Mouse (Mus musculus) intestine, embryonic 15.5 days (tissue): ENCODE results near the gene Gm48552. TPM values are rescaled to one million over a fixed set of nuclear protein-coding genes. Genes with fewer than 3 reads are reported as not detected.

Experiments
- ATAC-seq: fragments of 200-750 bp; cut with Nextera tagmentation; 2 replicates; pipeline ENCODE4 v1.8.0; 2017; ENCODE audit warnings: moderate TSS enrichment, moderate library complexity
- H3K27ac ChIP-seq: fragments of 300-500 bp; sonication (generic); 2 replicates; pipeline ENCODE4 v1.5.1; 2015; ENCODE audit warnings: mild to moderate bottlenecking, inconsistent platforms
- H3K27me3 ChIP-seq: fragments of 300-500 bp; sonication (generic); replicated peaks from 2 replicates; pipeline ENCODE4 v1.6.1; 2015; ENCODE audit warnings: inconsistent platforms
- H3K36me3 ChIP-seq: fragments of 300-500 bp; sonication (generic); 2 replicates; pipeline ENCODE4 v1.6.1; 2015; ENCODE audit warnings: inconsistent platforms
- H3K4me1 ChIP-seq: fragments of 300-500 bp; sonication (generic); replicated peaks from 2 replicates; pipeline ENCODE4 v1.6.1; 2015; ENCODE audit warnings: inconsistent platforms
- H3K4me2 ChIP-seq: fragments of 300-500 bp; sonication (generic); replicated peaks from 2 replicates; pipeline ENCODE4 v1.6.1; 2015; ENCODE audit warnings: mild to moderate bottlenecking, inconsistent platforms
- H3K4me3 ChIP-seq: fragments of 300-500 bp; sonication (generic); replicated peaks from 2 replicates; pipeline ENCODE4 v1.5.1; 2015; ENCODE audit warnings: inconsistent platforms
- H3K9ac ChIP-seq: fragments of 300-500 bp; sonication (generic); 2 replicates; pipeline ENCODE4 v1.6.1; 2015; ENCODE audit warnings: inconsistent platforms
- H3K9me3 ChIP-seq: fragments of 300-500 bp; sonication (generic); 2 replicates; pipeline ENCODE4 v1.6.1; 2016; ENCODE audit warnings: inconsistent platforms
- WGBS: fragments of 180-500 bp; shearing (Covaris S2); methylation state at CpG from one replicate; pipeline ENCODE4 v1.1.7; 2015; 5-methylcytosine and 5-hydroxymethylcytosine counted together
- polyA plus RNA-seq: library from polyadenylated mRNA; unstranded; fragments of >200 nt; fragmentation: Nextera tagmentation; extraction: Ambion mirVana; gene quantifications from 2 replicates; pipeline ENCODE4 v1.2.1, GENCODE M21; 2015

The Gm48552 gene
- polyA plus RNA-seq, 1 experiment from 2014 or later = 1.4 TPM

- 81% methylated on average over 8 of the region's 8 CpGs for WGBS
- H3K9ac ChIP-seq = no peak overlapping the region
- H3K4me1 ChIP-seq = peaks cover 49% of the 10 kb centered on the region
- no peaks in the 10 kb centered on the region for H3K36me3 ChIP-seq
- no peak overlapping the region for H3K4me3 ChIP-seq
- ATAC-seq = no peak
- no peak overlapping the region for H3K27ac ChIP-seq
- H3K9me3 ChIP-seq = no peaks in the 10 kb centered on the region
- no peaks in the 10 kb centered on the region for H3K27me3 ChIP-seq
- no peak overlapping the region for H3K4me2 ChIP-seq
Measured at GRCm38 (mm10) chr10:81427804-81428506, 39.1 kb downstream of the Gm48552 start.

GRCm38 (mm10) chr10:81428507-81428870 lies 39.7 kb downstream of the Gm48552 start:
- no peak overlapping the region for H3K4me3 ChIP-seq
- H3K9ac ChIP-seq = no peak overlapping the region
- no peaks in the 10 kb centered on the region for H3K27me3 ChIP-seq
- no peak overlapping the region for H3K4me2 ChIP-seq
- H3K9me3 ChIP-seq = no peaks in the 10 kb centered on the region
- no peak for ATAC-seq
- H3K4me1 ChIP-seq = peaks cover 55% of the 10 kb centered on the region
- no peak overlapping the region for H3K27ac ChIP-seq
- WGBS = 86% methylated on average over 7 of the region's 7 CpGs
- no peaks in the 10 kb centered on the region for H3K36me3 ChIP-seq

- Histone ChIP-seq H3K9me3 (no peaks in the 10 kb centered on the region), H3K4me2 (peak overlapping the region; percentile 95), H3K9ac (no peak overlapping the region), H3K27me3 (no peaks in the 10 kb centered on the region), H3K27ac (0 out of 2 replicates have a peak overlapping the region, but pooled peaks have one; percentile 91), H3K4me1 (peaks cover 57% of the 10 kb centered on the region), H3K4me3 (peak overlapping the region; percentile 74; the same call in 1 of the 2 replicates), H3K36me3 (no peaks in the 10 kb centered on the region)
- 38% methylated on average over 2 of the region's 2 CpGs for WGBS
- ATAC-seq = no peak
Measured at GRCm38 (mm10) chr10:81429092-81429491, 40.3 kb downstream of the Gm48552 start.

GRCm38 (mm10) chr10:81429605-81430061 lies 40.8 kb downstream of the Gm48552 start:
- ATAC-seq = peak; percentile 50
- WGBS = under 1% methylated on average over 20 of the region's 20 CpGs
- H3K4me1 ChIP-seq = peaks cover 53% of the 10 kb centered on the region
- 0 out of 2 replicates have a peak, but pooled peaks cover 2% of the 10 kb centered on the region for H3K27me3 ChIP-seq
- peak overlapping the region; percentile 95 for H3K4me2 ChIP-seq
- peak overlapping the region; percentile 91 for H3K27ac ChIP-seq
- H3K9me3 ChIP-seq = no peaks in the 10 kb centered on the region
- H3K4me3 ChIP-seq = peak overlapping the region; percentile 74
- no peaks in the 10 kb centered on the region for H3K36me3 ChIP-seq
- peak overlapping the region; percentile 76 for H3K9ac ChIP-seq

GRCm38 (mm10) chr10:81430141-81430830 lies 41.5 kb downstream of the Gm48552 start:
- Histone ChIP-seq H3K9ac (peak overlapping the region; percentile 76), H3K4me2 (peak overlapping the region; percentile 95), H3K4me1 (peaks cover 48% of the 10 kb centered on the region), H3K27ac (peak overlapping the region; percentile 91), H3K36me3 (no peaks in the 10 kb centered on the region), H3K4me3 (peak overlapping the region; percentile 74), H3K9me3 (no peaks in the 10 kb centered on the region), H3K27me3 (0 out of 2 replicates have a peak, but pooled peaks cover 3% of the 10 kb centered on the region)
- under 1% methylated on average over 48 of the region's 89 CpGs for WGBS
- ATAC-seq = peak; percentile 20

GRCm38 (mm10) chr10:81430831-81431525 lies 42.2 kb downstream of the Gm48552 start:
- ATAC-seq = peak; percentile 17
- 0 out of 2 replicates have a peak, but pooled peaks cover 5% of the 10 kb centered on the region for H3K27me3 ChIP-seq
- no peaks in the 10 kb centered on the region for H3K9me3 ChIP-seq
- 2% methylated on average over 53 of the region's 70 CpGs for WGBS
- peak overlapping the region; percentile 74 for H3K4me3 ChIP-seq
- H3K9ac ChIP-seq = peak overlapping the region; percentile 76
- peaks cover 44% of the 10 kb centered on the region for H3K4me1 ChIP-seq
- peak overlapping the region; percentile 91 for H3K27ac ChIP-seq
- H3K4me2 ChIP-seq = peak overlapping the region; percentile 95
- no peaks in the 10 kb centered on the region for H3K36me3 ChIP-seq

- H3K4me2 ChIP-seq = peak overlapping the region; percentile 95
- H3K9me3 ChIP-seq = no peaks in the 10 kb centered on the region
- 15% methylated on average over 15 of the region's 15 CpGs for WGBS
- peak overlapping the region; percentile 74; the same call in 1 of the 2 replicates for H3K4me3 ChIP-seq
- H3K36me3 ChIP-seq = no peaks in the 10 kb centered on the region
- H3K27me3 ChIP-seq = 0 out of 2 replicates have a peak, but pooled peaks cover 7% of the 10 kb centered on the region
- H3K4me1 ChIP-seq = peaks cover 44% of the 10 kb centered on the region
- ATAC-seq = no peak
- H3K27ac ChIP-seq = no peak overlapping the region
- no peak overlapping the region for H3K9ac ChIP-seq
Measured at GRCm38 (mm10) chr10:81431526-81432168, 42.8 kb downstream of the Gm48552 start.

- peaks cover 41% of the 10 kb centered on the region for H3K4me1 ChIP-seq
- no peaks in the 10 kb centered on the region for H3K36me3 ChIP-seq
- no peak overlapping the region for H3K27ac ChIP-seq
- 0 out of 2 replicates have a peak, but pooled peaks cover 7% of the 10 kb centered on the region for H3K27me3 ChIP-seq
- no peak overlapping the region for H3K9ac ChIP-seq
- ATAC-seq = no peak; the same call in 1 of the 2 replicates
- no peak overlapping the region for H3K4me3 ChIP-seq
- H3K4me2 ChIP-seq = peak overlapping the region; percentile 61
- H3K9me3 ChIP-seq = no peaks in the 10 kb centered on the region
- WGBS = 63% methylated on average over 21 of the region's 21 CpGs
Measured at GRCm38 (mm10) chr10:81432169-81432867, 43.5 kb downstream of the Gm48552 start.

GRCm38 (mm10) chr10:81432868-81433262 lies 44.1 kb downstream of the Gm48552 start:
- Histone ChIP-seq H3K4me2 (peak overlapping the region; percentile 61), H3K36me3 (no peaks in the 10 kb centered on the region), H3K9me3 (no peaks in the 10 kb centered on the region), H3K9ac (peak overlapping the region; percentile 35), H3K4me3 (peak overlapping the region; percentile 27), H3K27me3 (0 out of 2 replicates have a peak, but pooled peaks cover 7% of the 10 kb centered on the region), H3K27ac (no peak overlapping the region), H3K4me1 (peaks cover 39% of the 10 kb centered on the region)
- peak; percentile 83 for ATAC-seq
- WGBS = 3% methylated on average over 17 of the region's 17 CpGs

GRCm38 (mm10) chr10:81433541-81434289 lies 44.9 kb downstream of the Gm48552 start:
- Histone ChIP-seq H3K4me2 (peak overlapping the region; percentile 61; the same call in 1 of the 2 replicates), H3K4me3 (no peak overlapping the region), H3K27ac (no peak overlapping the region), H3K4me1 (peaks cover 39% of the 10 kb centered on the region), H3K27me3 (0 out of 2 replicates have a peak, but pooled peaks cover 7% of the 10 kb centered on the region), H3K9me3 (no peaks in the 10 kb centered on the region), H3K36me3 (no peaks in the 10 kb centered on the region), H3K9ac (no peak overlapping the region)
- no peak for ATAC-seq
- 73% methylated on average over 26 of the region's 26 CpGs for WGBS
